8 mouse cellular contexts compared by ENCODE assay signal in genomic region chr7:3705911-3706310, GRCm38 (mm10). TPM values are rescaled to one million over a fixed set of nuclear protein-coding genes. Genes with fewer than 3 reads are reported as not detected.
DNase-seq lines count a peak whose midpoint lies in the region; ATAC-seq and TF ChIP-seq lines count a peak whose summit lies in the region.

No protein-coding gene starts in this region.

- H3K36me3 ChIP-seq in erythroblast, embryonic 14.5 days (ENCODE audit: control insufficient read depth) = peaks cover 37% of the 10 kb centered on the region
- peaks cover 44% of the 10 kb centered on the region for H3K36me3 ChIP-seq in ES-Bruce4 (ENCODE audit: control insufficient read depth, insufficient read depth, low read length, poor library complexity, severe bottlenecking)
- peaks cover 50% of the 10 kb centered on the region for H3K36me3 ChIP-seq in hindbrain, embryonic 10.5 days
- peaks cover 9% of the 10 kb centered on the region; the same call in 1 of the 2 replicates for H3K36me3 ChIP-seq in midbrain, embryonic 11.5 days (ENCODE audit: control insufficient read depth, insufficient read depth, low read length)

- ATAC-seq in erythroblast, adult 5-6 weeks (replicated peaks; ENCODE audit: low FRiP score, poor library complexity, severe bottlenecking) = no peak
- ATAC-seq in midbrain, embryonic 11.5 days (ENCODE audit: low FRiP score) = no peak

- peaks cover 29% of the 10 kb centered on the region for H3K4me1 ChIP-seq in erythroblast, embryonic 14.5 days (ENCODE audit: control insufficient read depth)
- H3K4me1 ChIP-seq in ES-Bruce4 (ENCODE audit: control insufficient read depth, insufficient read depth, low read length) = no peaks in the 10 kb centered on the region
- peaks cover 27% of the 10 kb centered on the region for H3K4me1 ChIP-seq in hindbrain, embryonic 10.5 days (replicated peaks)
- H3K4me1 ChIP-seq in midbrain, embryonic 11.5 days (ENCODE audit: control insufficient read depth, insufficient read depth, low read length) = peaks cover 10% of the 10 kb centered on the region

- DNase-seq in hindbrain, embryonic 10.5 days (ENCODE audit: low spot score) = no peak
- no peak for DNase-seq in midbrain, embryonic 11.5 days (ENCODE audit: low spot score, missing footprints)
- DNase-seq in urinary bladder, postnatal 10 days (ENCODE audit: low spot score) = no peak
- DNase-seq in adrenal gland, adult 2 months = no peak
- DNase-seq in right cerebral cortex, postnatal 4 days = no peak

- H3K27ac ChIP-seq in ES-Bruce4 (ENCODE audit: insufficient read depth, low read length) = peak overlapping the region; percentile 84
- peak overlapping the region; percentile 64 for H3K27ac ChIP-seq in hindbrain, embryonic 10.5 days
- no peak overlapping the region for H3K27ac ChIP-seq in midbrain, embryonic 11.5 days (ENCODE audit: low read depth, low read length)

- H3K9me3 ChIP-seq in erythroblast, embryonic 14.5 days (ENCODE audit: control insufficient read depth, low read length) = no peaks in the 10 kb centered on the region
- H3K9me3 ChIP-seq in ES-Bruce4 (replicated peaks; ENCODE audit: control insufficient read depth, insufficient read depth, low read length, poor library complexity, severe bottlenecking) = no peaks in the 10 kb centered on the region
- H3K9me3 ChIP-seq in hindbrain, embryonic 10.5 days = no peaks in the 10 kb centered on the region
- no peaks in the 10 kb centered on the region for H3K9me3 ChIP-seq in midbrain, embryonic 11.5 days (ENCODE audit: control insufficient read depth, low read length)

- no peak for TF ChIP-seq POLR2A in ES-Bruce4 (IDR thresholded peaks at IDR 0.05; ENCODE audit: insufficient read depth, low read length)

- WGBS in hindbrain, embryonic 10.5 days = 44% methylated on average over 6 of the region's 6 CpGs
- WGBS in midbrain, embryonic 11.5 days = 37% methylated on average over 6 of the region's 6 CpGs

- peak overlapping the region; percentile 91 for H3K4me3 ChIP-seq in erythroblast, embryonic 14.5 days (replicated peaks)
- H3K4me3 ChIP-seq in ES-Bruce4 (ENCODE audit: low read depth, low read length) = peak overlapping the region; percentile 88
- H3K4me3 ChIP-seq in hindbrain, embryonic 10.5 days = peak overlapping the region; percentile 89
- peak overlapping the region; percentile 90 for H3K4me3 ChIP-seq in midbrain, embryonic 11.5 days (ENCODE audit: low read depth, low read length)

- peak overlapping the region; percentile 96 for H3K4me2 ChIP-seq in midbrain, embryonic 11.5 days

- no peak for TF ChIP-seq EP300 in ES-Bruce4 (IDR thresholded peaks at IDR 0.05; ENCODE audit: insufficient read depth, low read depth, low read length)

- peak overlapping the region; percentile 92 for H3K9ac ChIP-seq in ES-Bruce4 (ENCODE audit: low read depth, poor library complexity, severe bottlenecking)
- H3K9ac ChIP-seq in midbrain, embryonic 11.5 days (ENCODE audit: low read length) = peak overlapping the region; percentile 84

- H3K27me3 ChIP-seq in erythroblast, embryonic 14.5 days (ENCODE audit: control insufficient read depth) = no peaks in the 10 kb centered on the region
- H3K27me3 ChIP-seq in ES-Bruce4 (ENCODE audit: control insufficient read depth, insufficient read depth, low read length, poor library complexity, severe bottlenecking) = no peaks in the 10 kb centered on the region
- H3K27me3 ChIP-seq in hindbrain, embryonic 10.5 days (ENCODE audit: insufficient read depth, poor library complexity, severe bottlenecking) = no peaks in the 10 kb centered on the region
- H3K27me3 ChIP-seq in midbrain, embryonic 11.5 days (ENCODE audit: control insufficient read depth, insufficient read depth, low read length) = no peaks in the 10 kb centered on the region

- TF ChIP-seq CTCF in ES-Bruce4 (IDR thresholded peaks at IDR 0.05; ENCODE audit: low read depth, low read length) = no peak

RNA-seq across cellular contexts. Expression of gene Rps9, which starts 2.1 kb away (rescaled TPM):
- polyA plus RNA-seq in erythroblast, embryonic 14.5 days (2012) = 81.2 and 118 TPM in 2 replicates
- 418 and 419 TPM in 2 replicates for total RNA-seq in erythroblast, adult 5-6 weeks (2015; ENCODE audit: low replicate concordance)
- total RNA-seq in erythroblast, adult 5-6 weeks (2017; ENCODE audit: low replicate concordance) = 230 and 442 TPM in 2 replicates
- polyA plus RNA-seq in ES-Bruce4 (2011; ENCODE audit: insufficient read depth, insufficient read length, low read depth, missing spikeins) = 1,660 and 1,729 TPM in 2 replicates
- 1,151 and 1,302 TPM in 2 replicates for polyA plus RNA-seq in hindbrain, embryonic 10.5 days (2016; fragmentation: Nextera tagmentation; extraction: Ambion mirVana)
- polyA plus RNA-seq in midbrain, embryonic 11.5 days (2014; fragmentation: Nextera tagmentation; extraction: Ambion mirVana) = 1,245 and 1,271 TPM in 2 replicates
- 100 to 1,000 TPM; 768 to 988 TPM for total RNA-seq in adrenal gland, adult 2 months (2021)
- 285 and 318 TPM in 2 replicates for polyA plus RNA-seq in adrenal gland, adult 2 months (2012; rRNA removed)

RNA-seq across cellular contexts. Expression of gene Mboat7, which starts 12.6 kb away (rescaled TPM):
- polyA plus RNA-seq in erythroblast, embryonic 14.5 days (2012) = 0.58 and 0.73 TPM in 2 replicates
- total RNA-seq in erythroblast, adult 5-6 weeks (2015; ENCODE audit: low replicate concordance) = 22.8 and 27.7 TPM in 2 replicates
- total RNA-seq in erythroblast, adult 5-6 weeks (2017; ENCODE audit: low replicate concordance) = 6.1 and 8.4 TPM in 2 replicates
- 44.6 and 48.3 TPM in 2 replicates for polyA plus RNA-seq in ES-Bruce4 (2011; ENCODE audit: insufficient read depth, insufficient read length, low read depth, missing spikeins)
- 38.9 and 39.2 TPM in 2 replicates for polyA plus RNA-seq in hindbrain, embryonic 10.5 days (2016; fragmentation: Nextera tagmentation; extraction: Ambion mirVana)
- polyA plus RNA-seq in midbrain, embryonic 11.5 days (2014; fragmentation: Nextera tagmentation; extraction: Ambion mirVana) = 21.7 and 23.8 TPM in 2 replicates
- 10 to 100 TPM; 65.4 to 74.4 TPM for total RNA-seq in adrenal gland, adult 2 months (2021)
- polyA plus RNA-seq in adrenal gland, adult 2 months (2012; rRNA removed) = 102 and 133 TPM in 2 replicates

RNA-seq across cellular contexts. Expression of gene Tsen34, which starts 13.2 kb away (rescaled TPM):
- 0.70 and 1.0 TPM in 2 replicates for polyA plus RNA-seq in erythroblast, embryonic 14.5 days (2012)
- total RNA-seq in erythroblast, adult 5-6 weeks (2015; ENCODE audit: low replicate concordance) = 1.2 and 7.9 TPM in 2 replicates
- total RNA-seq in erythroblast, adult 5-6 weeks (2017; ENCODE audit: low replicate concordance) = 1.3 and 3.2 TPM in 2 replicates
- 60.6 and 64.6 TPM in 2 replicates for polyA plus RNA-seq in ES-Bruce4 (2011; ENCODE audit: insufficient read depth, insufficient read length, low read depth, missing spikeins)
- 269 and 282 TPM in 2 replicates for polyA plus RNA-seq in hindbrain, embryonic 10.5 days (2016; fragmentation: Nextera tagmentation; extraction: Ambion mirVana)
- polyA plus RNA-seq in midbrain, embryonic 11.5 days (2014; fragmentation: Nextera tagmentation; extraction: Ambion mirVana) = 199 and 222 TPM in 2 replicates
- 100 to 1,000 TPM in 1 of 2 experiments, 10 to 100 TPM in 1; 80.4 to 106 TPM for total RNA-seq in adrenal gland, adult 2 months (2021)
- polyA plus RNA-seq in adrenal gland, adult 2 months (2012; rRNA removed) = 240 and 250 TPM in 2 replicates

RNA-seq across cellular contexts. Expression of gene Pirb, which starts 14.3 kb away (rescaled TPM):
- polyA plus RNA-seq in erythroblast, embryonic 14.5 days (2012) = 0.03 TPM in 1 of 2 replicates, not detected in the other
- total RNA-seq in erythroblast, adult 5-6 weeks (2015; ENCODE audit: low replicate concordance) = 44.4 and 48.7 TPM in 2 replicates
- total RNA-seq in erythroblast, adult 5-6 weeks (2017; ENCODE audit: low replicate concordance) = 10.7 and 16.3 TPM in 2 replicates
- polyA plus RNA-seq in ES-Bruce4 (2011; ENCODE audit: insufficient read depth, insufficient read length, low read depth, missing spikeins) = not detected in 2 replicates
- 0.07 and 0.38 TPM in 2 replicates for polyA plus RNA-seq in hindbrain, embryonic 10.5 days (2016; fragmentation: Nextera tagmentation; extraction: Ambion mirVana)
- polyA plus RNA-seq in midbrain, embryonic 11.5 days (2014; fragmentation: Nextera tagmentation; extraction: Ambion mirVana) = 0.14 and 0.19 TPM in 2 replicates
- 1 to 10 TPM; 2.4 to 3.2 TPM for total RNA-seq in adrenal gland, adult 2 months (2021)
- polyA plus RNA-seq in adrenal gland, adult 2 months (2012; rRNA removed) = 5.6 and 7.3 TPM in 2 replicates

RNA-seq across cellular contexts. Expression of gene Tmc4, which starts 28.6 kb away (rescaled TPM):
- polyA plus RNA-seq in erythroblast, embryonic 14.5 days (2012) = 0.05 and 0.12 TPM in 2 replicates
- total RNA-seq in erythroblast, adult 5-6 weeks (2015; ENCODE audit: low replicate concordance) = 0.63 TPM in 1 of 2 replicates, not detected in the other
- total RNA-seq in erythroblast, adult 5-6 weeks (2017; ENCODE audit: low replicate concordance) = 2.1 and 3.6 TPM in 2 replicates
- polyA plus RNA-seq in ES-Bruce4 (2011; ENCODE audit: insufficient read depth, insufficient read length, low read depth, missing spikeins) = 15.9 and 16.4 TPM in 2 replicates
- polyA plus RNA-seq in hindbrain, embryonic 10.5 days (2016; fragmentation: Nextera tagmentation; extraction: Ambion mirVana) = 3.5 and 5.8 TPM in 2 replicates
- 2.4 and 2.5 TPM in 2 replicates for polyA plus RNA-seq in midbrain, embryonic 11.5 days (2014; fragmentation: Nextera tagmentation; extraction: Ambion mirVana)
- total RNA-seq in adrenal gland, adult 2 months (2021) = 10 to 100 TPM in 1 of 2 experiments, 1 to 10 TPM in 1; 9.3 to 12.5 TPM
- 14.9 and 18.2 TPM in 2 replicates for polyA plus RNA-seq in adrenal gland, adult 2 months (2012; rRNA removed)

Comparison
In these comparisons a context has a peak if more than half of its experiments do, and no peak if none do; other contexts are left out.
1. RNA of gene Mboat7, which starts 12.6 kb away (polyA plus RNA-seq): 102 to 133 TPM in adrenal gland, adult 2 months, 44.6 to 48.3 TPM in ES-Bruce4, 38.9 to 39.2 TPM in hindbrain, embryonic 10.5 days and 21.7 to 23.8 TPM in midbrain, embryonic 11.5 days; 0.58 to 0.73 TPM in erythroblast, embryonic 14.5 days; every median in the first group is over 10 times any median in the second.
2. RNA of gene Tsen34, which starts 13.2 kb away (polyA plus RNA-seq): 269 to 282 TPM in hindbrain, embryonic 10.5 days, 240 to 250 TPM in adrenal gland, adult 2 months, 199 to 222 TPM in midbrain, embryonic 11.5 days and 60.6 to 64.6 TPM in ES-Bruce4; 0.70 to 1.0 TPM in erythroblast, embryonic 14.5 days; every median in the first group is over 10 times any median in the second.
3. Peak in every context shown above with its lines, with median percentiles within 50 percentile points of each other: H3K4me3 ChIP-seq.